Mouse (Mus musculus) ES-E14 (cell line): ENCODE results near the gene Ptbp1.

Experiments used
- CHD2 ChIP-seq: IDR thresholded peaks from 2 replicates; pipeline ENCODE4 v1.6.1; 2014; ENCODE audit warnings: mild to moderate bottlenecking, low read depth, low read length, inconsistent platforms
- MAFK ChIP-seq: IDR thresholded peaks from 2 replicates; pipeline ENCODE4 v1.6.1; 2014; ENCODE audit warnings: mild to moderate bottlenecking, low read depth, low read length, inconsistent platforms; ENCODE audit not compliant: insufficient read depth

DNA sequence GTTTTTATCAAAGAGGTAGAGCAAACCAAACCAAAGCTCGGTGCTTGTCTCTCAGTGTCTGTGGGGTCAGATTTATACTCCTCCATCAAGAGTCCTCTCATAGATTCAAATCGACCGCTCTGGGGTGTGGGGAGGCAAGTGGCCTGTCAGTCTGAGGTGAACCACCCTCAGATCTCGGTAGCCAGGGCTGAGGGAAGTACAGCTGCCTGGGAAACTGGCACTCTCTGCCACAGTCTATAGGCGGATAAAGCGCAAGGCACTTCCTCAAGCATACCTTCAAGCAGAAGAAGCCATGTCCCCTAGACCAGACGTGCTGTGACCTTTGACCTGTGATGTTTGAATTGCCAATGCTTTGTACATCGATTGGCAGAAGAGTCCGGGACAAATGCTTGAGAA is 21.4 kb upstream of the Ptbp1 start:
- TF ChIP-seq MAFK (no peak), CHD2 (no peak)
